ENCODE assay signal across 9 mouse cellular contexts in genomic region chr5:142908941-142909575, GRCm38 (mm10). TPM values are rescaled to one million over a fixed set of nuclear protein-coding genes. Genes with fewer than 3 reads are reported as not detected.
DNase-seq lines count a peak whose midpoint lies in the region; ATAC-seq and TF ChIP-seq lines count a peak whose summit lies in the region.
"Had no signal": no experiment of that assay in that cellular context is flagged by ENCODE, and none has a peak within 500 bp of the region (broad histone marks: within the 10 kb centered on the region; RNA-seq: fewer than 3 reads in every experiment).

No protein-coding gene starts in this region.

- no peak for ATAC-seq in embryonic facial prominence, embryonic 12.5 days (ENCODE audit: insufficient number of reproducible peaks, insufficient read depth, low FRiP score, low TSS enrichment)
- no peak for ATAC-seq in hindbrain, postnatal 0 days
- ATAC-seq in liver, embryonic 13.5 days (ENCODE audit: low read depth) = no peak
- ATAC-seq in neural tube, embryonic 13.5 days (ENCODE audit: low read depth) = no peak
- ATAC-seq: Patski had no signal

- H3K4me2 ChIP-seq in embryonic facial prominence, embryonic 12.5 days (replicated peaks) = no peak overlapping the region; the same call in 1 of the 2 replicates
- no peak overlapping the region for H3K4me2 ChIP-seq in hindbrain, postnatal 0 days (ENCODE audit: low read depth, low read length)
- H3K4me2 ChIP-seq in liver, embryonic 13.5 days = peak overlapping the region; percentile 93
- H3K4me2 ChIP-seq in neural tube, embryonic 13.5 days = no peak overlapping the region

- peak; percentile 54 for DNase-seq in gastrocnemius, adult 2 months
- no peak for DNase-seq in gastrocnemius, postnatal 36 days
- DNase-seq in hindbrain, postnatal 0 days (ENCODE audit: low spot score) = peak; percentile 9
- DNase-seq in liver, embryonic 13.5 days = no peak
- DNase-seq in layer of hippocampus, adult 9-10 months (ENCODE audit: low spot score) = no peak
- DNase-seq in left cerebral cortex, adult 18-20 months (ENCODE audit: low spot score in 2 of 2) = no peak

- peaks cover 46% of the 10 kb centered on the region for H3K4me1 ChIP-seq in embryonic facial prominence, embryonic 12.5 days
- H3K4me1 ChIP-seq in hindbrain, postnatal 0 days (ENCODE audit: insufficient read depth, low read length) = peaks cover 25% of the 10 kb centered on the region
- H3K4me1 ChIP-seq in liver, embryonic 13.5 days (replicated peaks) = peaks cover 78% of the 10 kb centered on the region
- H3K4me1 ChIP-seq in neural tube, embryonic 13.5 days (replicated peaks) = peaks cover 44% of the 10 kb centered on the region

- H3K9ac ChIP-seq in embryonic facial prominence, embryonic 12.5 days = peak overlapping the region; percentile 30; the same call in 1 of the 2 replicates
- no peak overlapping the region for H3K9ac ChIP-seq in hindbrain, postnatal 0 days (replicated peaks; ENCODE audit: low read length)
- peak overlapping the region; percentile 100 for H3K9ac ChIP-seq in liver, embryonic 13.5 days
- no peak overlapping the region for H3K9ac ChIP-seq in neural tube, embryonic 13.5 days

- H3K36me3 ChIP-seq in embryonic facial prominence, embryonic 12.5 days = peaks cover 14% of the 10 kb centered on the region
- peaks cover 14% of the 10 kb centered on the region for H3K36me3 ChIP-seq in hindbrain, postnatal 0 days (ENCODE audit: insufficient read depth, low read length)
- H3K36me3 ChIP-seq in liver, embryonic 13.5 days = peaks cover 15% of the 10 kb centered on the region
- peaks cover 15% of the 10 kb centered on the region for H3K36me3 ChIP-seq in neural tube, embryonic 13.5 days

- peak overlapping the region; percentile 100 for H3K27ac ChIP-seq in gastrocnemius, adult 2 months
- peak overlapping the region; percentile 98 for H3K27ac ChIP-seq in embryonic facial prominence, embryonic 12.5 days
- H3K27ac ChIP-seq in hindbrain, postnatal 0 days = peak overlapping the region; percentile 100
- peak overlapping the region; percentile 100 for H3K27ac ChIP-seq in liver, embryonic 13.5 days
- H3K27ac ChIP-seq in neural tube, embryonic 13.5 days (replicated peaks) = peak overlapping the region; percentile 100

- no peaks in the 10 kb centered on the region for H3K27me3 ChIP-seq in embryonic facial prominence, embryonic 12.5 days
- H3K27me3 ChIP-seq in hindbrain, postnatal 0 days (ENCODE audit: insufficient read depth, low read length) = no peaks in the 10 kb centered on the region
- H3K27me3 ChIP-seq in liver, embryonic 13.5 days = no peaks in the 10 kb centered on the region
- H3K27me3 ChIP-seq in neural tube, embryonic 13.5 days = no peaks in the 10 kb centered on the region
- H3K27me3 ChIP-seq: Patski had no signal

- intact Hi-C loops in gastrocnemius, adult 2 months (cut with DNase I) = loop anchor here (5.0 kb wide), 1 partner anchor 87 kb away; no protein-coding TSS in a partner anchor
- intact Hi-C loops in gastrocnemius, postnatal 36 days (cut with DNase I) = no loop called here

- no peaks in the 10 kb centered on the region for H3K9me3 ChIP-seq in embryonic facial prominence, embryonic 12.5 days
- H3K9me3 ChIP-seq in hindbrain, postnatal 0 days (ENCODE audit: low read length) = no peaks in the 10 kb centered on the region
- H3K9me3 ChIP-seq in liver, embryonic 13.5 days (replicated peaks) = no peaks in the 10 kb centered on the region
- no peaks in the 10 kb centered on the region for H3K9me3 ChIP-seq in neural tube, embryonic 13.5 days

- TF ChIP-seq CTCF in gastrocnemius, adult 2 months (IDR thresholded peaks at IDR 0.05) = no peak
- no peak for TF ChIP-seq CTCF in hindbrain, postnatal 0 days (IDR thresholded peaks at IDR 0.05; ENCODE audit: low read depth)

- WGBS in embryonic facial prominence, embryonic 12.5 days = 29% methylated on average over 5 of the region's 5 CpGs
- WGBS in hindbrain, postnatal 0 days = 26% methylated on average over 5 of the region's 5 CpGs
- 18% methylated on average over 5 of the region's 5 CpGs for WGBS in liver, embryonic 13.5 days (ENCODE audit: insufficient replicate concordance)
- WGBS in neural tube, embryonic 13.5 days = 14% methylated on average over 5 of the region's 5 CpGs

- H3K4me3 ChIP-seq in gastrocnemius, adult 2 months = peak overlapping the region; percentile 99
- H3K4me3 ChIP-seq in embryonic facial prominence, embryonic 12.5 days = no peak overlapping the region
- no peak overlapping the region for H3K4me3 ChIP-seq in hindbrain, postnatal 0 days (ENCODE audit: low read length)
- H3K4me3 ChIP-seq in liver, embryonic 13.5 days (replicated peaks) = no peak overlapping the region
- H3K4me3 ChIP-seq in neural tube, embryonic 13.5 days = no peak overlapping the region

RNA-seq across cellular contexts. Expression of gene Actb, which starts 2.5 kb away (rescaled TPM):
- 100 to 1,000 TPM; 365 to 571 TPM for total RNA-seq in gastrocnemius, adult 2 months (2021)
- total RNA-seq in gastrocnemius, postnatal 36 days (2021) = 100 to 1,000 TPM; 427 to 440 TPM
- 13,963 and 14,730 TPM in 2 replicates for polyA plus RNA-seq in embryonic facial prominence, embryonic 12.5 days (2016; fragmentation: Nextera tagmentation; extraction: Ambion mirVana)
- 5,437 and 5,693 TPM in 2 replicates for total RNA-seq in hindbrain, postnatal 0 days (2014; rRNA removed)
- polyA plus RNA-seq in hindbrain, postnatal 0 days (2015; fragmentation: Nextera tagmentation; extraction: Ambion mirVana) = 15,098 and 15,291 TPM in 2 replicates
- 8,250 and 9,425 TPM in 2 replicates for polyA plus RNA-seq in liver, embryonic 13.5 days (2015; fragmentation: Nextera tagmentation; extraction: Ambion mirVana)
- polyA plus RNA-seq in neural tube, embryonic 13.5 days (2015; fragmentation: Nextera tagmentation; extraction: Ambion mirVana) = 15,088 and 16,772 TPM in 2 replicates
- 1,000 to 10,000 TPM; 2,346 to 2,379 TPM for total RNA-seq in left cerebral cortex, adult 18-20 months (2021)

RNA-seq across cellular contexts. Expression of gene Fbxl18, which starts 13.8 kb away (rescaled TPM):
- 1 to 10 TPM; 5.8 to 6.2 TPM for total RNA-seq in gastrocnemius, adult 2 months (2021)
- total RNA-seq in gastrocnemius, postnatal 36 days (2021) = 1 to 10 TPM; 5.7 to 6.0 TPM
- polyA plus RNA-seq in embryonic facial prominence, embryonic 12.5 days (2016; fragmentation: Nextera tagmentation; extraction: Ambion mirVana) = 14.6 and 16.5 TPM in 2 replicates
- total RNA-seq in hindbrain, postnatal 0 days (2014; rRNA removed) = 68.6 and 73.8 TPM in 2 replicates
- polyA plus RNA-seq in hindbrain, postnatal 0 days (2015; fragmentation: Nextera tagmentation; extraction: Ambion mirVana) = 28.0 and 31.4 TPM in 2 replicates
- polyA plus RNA-seq in liver, embryonic 13.5 days (2015; fragmentation: Nextera tagmentation; extraction: Ambion mirVana) = 3.7 and 4.2 TPM in 2 replicates
- polyA plus RNA-seq in neural tube, embryonic 13.5 days (2015; fragmentation: Nextera tagmentation; extraction: Ambion mirVana) = 25.5 and 28.2 TPM in 2 replicates
- total RNA-seq in left cerebral cortex, adult 18-20 months (2021) = 10 to 100 TPM; 28.7 to 28.8 TPM

RNA-seq across cellular contexts. Expression of gene Fscn1, which starts 51.1 kb away (rescaled TPM):
- total RNA-seq in gastrocnemius, adult 2 months (2021) = 1 to 10 TPM; 4.4 to 7.3 TPM
- 10 to 100 TPM in 1 of 2 experiments, 1 to 10 TPM in 1; 9.8 to 12.0 TPM for total RNA-seq in gastrocnemius, postnatal 36 days (2021)
- 506 and 520 TPM in 2 replicates for polyA plus RNA-seq in embryonic facial prominence, embryonic 12.5 days (2016; fragmentation: Nextera tagmentation; extraction: Ambion mirVana)
- 613 and 715 TPM in 2 replicates for total RNA-seq in hindbrain, postnatal 0 days (2014; rRNA removed)
- polyA plus RNA-seq in hindbrain, postnatal 0 days (2015; fragmentation: Nextera tagmentation; extraction: Ambion mirVana) = 412 and 457 TPM in 2 replicates
- 29.5 and 38.3 TPM in 2 replicates for polyA plus RNA-seq in liver, embryonic 13.5 days (2015; fragmentation: Nextera tagmentation; extraction: Ambion mirVana)
- polyA plus RNA-seq in neural tube, embryonic 13.5 days (2015; fragmentation: Nextera tagmentation; extraction: Ambion mirVana) = 517 and 659 TPM in 2 replicates
- 100 to 1,000 TPM; 280 to 311 TPM for total RNA-seq in left cerebral cortex, adult 18-20 months (2021)

Comparison
In these comparisons a context has a peak if more than half of its experiments do, and no peak if none do; other contexts are left out.
1. DNase-seq: peak in gastrocnemius, adult 2 months (single experiment) and hindbrain, postnatal 0 days (single experiment); none in gastrocnemius, postnatal 36 days (0 of 2), liver, embryonic 13.5 days (single experiment), layer of hippocampus, adult 9-10 months (single experiment) and left cerebral cortex, adult 18-20 months (0 of 2).
2. H3K9ac ChIP-seq: peak in embryonic facial prominence, embryonic 12.5 days (single experiment) and liver, embryonic 13.5 days (single experiment); none in hindbrain, postnatal 0 days (single experiment) and neural tube, embryonic 13.5 days (single experiment).
3. RNA of gene Fscn1, which starts 51.1 kb away (total RNA-seq): 613 to 715 TPM in hindbrain, postnatal 0 days and 280 to 311 TPM in left cerebral cortex, adult 18-20 months; 9.8 to 12.0 TPM in gastrocnemius, postnatal 36 days and 4.4 to 7.3 TPM in gastrocnemius, adult 2 months; every median in the first group is over 10 times any median in the second.
4. Peak in every context shown above with its lines, with median percentiles within 50 percentile points of each other: H3K27ac ChIP-seq.